ENCODE assay signal across 22 mouse cellular contexts in the genomic region with DNA sequence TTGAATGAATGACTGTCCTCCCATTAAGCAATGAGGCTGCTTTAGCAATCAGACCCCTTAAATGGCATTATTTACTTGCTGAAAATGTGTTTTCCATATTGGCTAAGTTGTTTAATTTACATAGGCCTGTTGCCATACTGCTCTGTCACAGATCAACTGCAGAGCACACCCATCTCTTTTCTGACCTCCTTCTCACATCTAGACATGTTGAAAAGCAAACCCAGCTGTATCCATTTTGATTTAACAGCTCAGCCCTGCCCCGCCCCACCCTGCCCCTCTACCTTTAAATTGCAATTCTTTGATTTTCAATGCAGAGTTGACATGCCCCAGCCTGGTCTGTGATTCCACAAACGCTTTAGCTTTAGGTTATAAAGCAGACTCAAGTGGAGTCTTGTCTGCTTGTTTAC.
DNase-seq lines count a peak whose midpoint lies in the region; ATAC-seq and TF ChIP-seq lines count a peak whose summit lies in the region.
"Had no signal": no experiment of that assay in that cellular context is flagged by ENCODE, and none has a peak within 500 bp of the region (broad histone marks: within the 10 kb centered on the region; RNA-seq: fewer than 3 reads in every experiment).

No protein-coding gene starts in this region.

- TF ChIP-seq CTCF in liver, adult 2 months (IDR thresholded peaks at IDR 0.05; ENCODE audit: low read depth, low read length): no peak

- no peak overlapping the region for H3K4me2 ChIP-seq in liver, embryonic 11.5 days
- peak overlapping the region; percentile 23; the same call in 1 of the 2 replicates for H3K4me2 ChIP-seq in intestine, embryonic 16.5 days (ENCODE audit: low read depth, low read length)
- H3K4me2 ChIP-seq in stomach, embryonic 16.5 days (ENCODE audit: low read depth, low read length): no peak overlapping the region
- H3K4me2 ChIP-seq in kidney, embryonic 15.5 days: no peak overlapping the region
- H3K4me2 ChIP-seq: hindbrain, embryonic 15.5 days; midbrain, embryonic 12.5 days; neural tube, embryonic 15.5 days had no signal

- H3K4me1 ChIP-seq in liver, adult 2 months (ENCODE audit: control insufficient read depth, insufficient read depth, low read length): peaks cover 11% of the 10 kb centered on the region
- no peaks in the 10 kb centered on the region for H3K4me1 ChIP-seq in liver, embryonic 11.5 days (replicated peaks; ENCODE audit: control insufficient read depth, insufficient read depth, low read length)
- H3K4me1 ChIP-seq in intestine, embryonic 16.5 days (ENCODE audit: control insufficient read depth, insufficient read depth, low read length): peaks cover 6% of the 10 kb centered on the region; the same call in 1 of the 2 replicates
- H3K4me1 ChIP-seq in stomach, embryonic 16.5 days (ENCODE audit: control insufficient read depth, insufficient read depth, low read length): peaks cover 10% of the 10 kb centered on the region; the same call in 1 of the 2 replicates
- H3K4me1 ChIP-seq in kidney, embryonic 15.5 days: no peaks in the 10 kb centered on the region
- H3K4me1 ChIP-seq: heart, embryonic 10.5 days; hindbrain, embryonic 15.5 days; midbrain, embryonic 12.5 days; neural tube, embryonic 15.5 days had no signal

- H3K9me3 ChIP-seq in liver, embryonic 11.5 days (ENCODE audit: control insufficient read depth, low read length): no peaks in the 10 kb centered on the region
- H3K9me3 ChIP-seq in intestine, embryonic 16.5 days (ENCODE audit: control insufficient read depth, low read length): no peaks in the 10 kb centered on the region
- no peaks in the 10 kb centered on the region; the same call in 1 of the 2 replicates for H3K9me3 ChIP-seq in stomach, embryonic 16.5 days (replicated peaks; ENCODE audit: control insufficient read depth, low read length)
- H3K9me3 ChIP-seq in kidney, embryonic 15.5 days (replicated peaks): 0 out of 2 replicates have a peak, but pooled peaks cover 3% of the 10 kb centered on the region
- H3K9me3 ChIP-seq: heart, embryonic 10.5 days had no signal

- DNase-seq in liver, adult 2 months (ENCODE audit: extremely low read depth, low read depth, low spot score): peak; percentile 100
- DNase-seq in liver, embryonic 11.5 days (ENCODE audit: low spot score): no peak
- peak; percentile 17 for DNase-seq in urinary bladder, postnatal 14 days (ENCODE audit: low spot score)
- no peak for DNase-seq in urinary bladder, postnatal 4 days (ENCODE audit: low spot score in 2 of 2)
- DNase-seq in spleen, postnatal 10 days (ENCODE audit: low spot score in 2 of 2): no peak
- DNase-seq: B cell, adult 2 months; cerebellum, adult 8-10 months; gastrocnemius, postnatal 36 days; heart, postnatal 10 days; kidney, adult 8-10 months; layer of hippocampus, postnatal 36 days; right cerebral cortex, postnatal 25 days had no signal

- H3K36me3 ChIP-seq in liver, adult 2 months (ENCODE audit: control insufficient read depth, insufficient read depth, low read length): no peaks in the 10 kb centered on the region
- H3K36me3 ChIP-seq in liver, embryonic 11.5 days (ENCODE audit: control insufficient read depth, insufficient read depth, low read length): no peaks in the 10 kb centered on the region
- no peaks in the 10 kb centered on the region for H3K36me3 ChIP-seq in intestine, embryonic 16.5 days (ENCODE audit: control insufficient read depth, insufficient read depth, low read length)
- H3K36me3 ChIP-seq in stomach, embryonic 16.5 days (ENCODE audit: control insufficient read depth, insufficient read depth, low read length): no peaks in the 10 kb centered on the region
- no peaks in the 10 kb centered on the region for H3K36me3 ChIP-seq in kidney, embryonic 15.5 days
- H3K36me3 ChIP-seq: heart, embryonic 10.5 days; hindbrain, embryonic 15.5 days; midbrain, embryonic 12.5 days; neural tube, embryonic 15.5 days had no signal

- peak overlapping the region; percentile 92 for H3K27ac ChIP-seq in liver, adult 2 months (replicated peaks; ENCODE audit: insufficient read depth, low read depth, low read length)
- no peak overlapping the region for H3K27ac ChIP-seq in liver, embryonic 11.5 days (ENCODE audit: low read depth, low read length)
- 0 out of 2 replicates have a peak overlapping the region, but pooled peaks have one; percentile 41 for H3K27ac ChIP-seq in intestine, embryonic 16.5 days (ENCODE audit: low read length)
- H3K27ac ChIP-seq in stomach, embryonic 16.5 days (ENCODE audit: low read length): peak overlapping the region; percentile 74
- no peak overlapping the region for H3K27ac ChIP-seq in kidney, embryonic 15.5 days
- H3K27ac ChIP-seq: heart, embryonic 10.5 days; hindbrain, embryonic 15.5 days; macrophage; midbrain, embryonic 12.5 days; neural tube, embryonic 15.5 days had no signal

- 21% methylated on average over 2 of the region's 2 CpGs for WGBS in liver, adult 2 months
- WGBS in liver, embryonic 11.5 days: 75% methylated on average over 2 of the region's 2 CpGs
- WGBS in intestine, embryonic 16.5 days: 41% methylated on average over 2 of the region's 2 CpGs
- WGBS in stomach, embryonic 16.5 days: 42% methylated on average over 2 of the region's 2 CpGs
- WGBS in kidney, embryonic 15.5 days: 68% methylated on average over 2 of the region's 2 CpGs

- no peak for TF ChIP-seq POLR2A in liver, adult 2 months (IDR thresholded peaks at IDR 0.05; ENCODE audit: extremely low read depth, insufficient read depth, low read length)

- no peak overlapping the region for H3K9ac ChIP-seq in liver, adult 2 months (ENCODE audit: low read depth, low read length)
- no peak overlapping the region for H3K9ac ChIP-seq in liver, embryonic 11.5 days (ENCODE audit: low read depth, low read length)
- H3K9ac ChIP-seq in intestine, embryonic 16.5 days (ENCODE audit: low read depth, low read length): no peak overlapping the region
- no peak overlapping the region for H3K9ac ChIP-seq in stomach, embryonic 16.5 days (ENCODE audit: low read length)
- no peak overlapping the region for H3K9ac ChIP-seq in kidney, embryonic 15.5 days
- H3K9ac ChIP-seq: hindbrain, embryonic 15.5 days; midbrain, embryonic 12.5 days; neural tube, embryonic 15.5 days had no signal

- no peaks in the 10 kb centered on the region for H3K79me2 ChIP-seq in liver, adult 2 months (ENCODE audit: control insufficient read depth, insufficient read depth, low read length)

- no peaks in the 10 kb centered on the region for H3K27me3 ChIP-seq in liver, adult 2 months (ENCODE audit: control insufficient read depth, insufficient read depth, low read length)
- no peaks in the 10 kb centered on the region for H3K27me3 ChIP-seq in liver, embryonic 11.5 days (replicated peaks; ENCODE audit: control insufficient read depth, insufficient read depth, low read length)
- H3K27me3 ChIP-seq in intestine, embryonic 16.5 days (replicated peaks; ENCODE audit: control insufficient read depth, insufficient read depth, low read length): no peaks in the 10 kb centered on the region
- H3K27me3 ChIP-seq in stomach, embryonic 16.5 days (ENCODE audit: control insufficient read depth, insufficient read depth, low read length): no peaks in the 10 kb centered on the region
- no peaks in the 10 kb centered on the region for H3K27me3 ChIP-seq in kidney, embryonic 15.5 days
- H3K27me3 ChIP-seq: hindbrain, embryonic 15.5 days; midbrain, embryonic 12.5 days; neural tube, embryonic 15.5 days; Patski had no signal

- no peak overlapping the region for H3K4me3 ChIP-seq in liver, adult 2 months (ENCODE audit: insufficient read depth, low read depth, low read length)
- no peak overlapping the region for H3K4me3 ChIP-seq in liver, embryonic 11.5 days (ENCODE audit: low read depth, low read length)
- no peak overlapping the region for H3K4me3 ChIP-seq in intestine, embryonic 16.5 days (ENCODE audit: low read length)
- no peak overlapping the region for H3K4me3 ChIP-seq in stomach, embryonic 16.5 days (replicated peaks; ENCODE audit: low read length)
- H3K4me3 ChIP-seq in kidney, embryonic 15.5 days (replicated peaks): no peak overlapping the region
- H3K4me3 ChIP-seq: heart, embryonic 10.5 days; hindbrain, embryonic 15.5 days; midbrain, embryonic 12.5 days; neural tube, embryonic 15.5 days had no signal

- ATAC-seq in liver, embryonic 11.5 days (replicated peaks; ENCODE audit: low FRiP score): no peak
- ATAC-seq in intestine, embryonic 16.5 days: peak; percentile 79
- peak; percentile 75 for ATAC-seq in stomach, embryonic 16.5 days (ENCODE audit: insufficient read depth, low FRiP score)
- no peak for ATAC-seq in kidney, embryonic 15.5 days (replicated peaks; ENCODE audit: low FRiP score)
- ATAC-seq: forebrain, embryonic 14.5 days; Patski had no signal

Comparison
In these comparisons a context has a peak if more than half of its experiments do, and no peak if none do; other contexts are left out.
1. DNase-seq: peak in liver, adult 2 months (single experiment) and urinary bladder, postnatal 14 days (single experiment); none in liver, embryonic 11.5 days (single experiment), urinary bladder, postnatal 4 days (0 of 2) and spleen, postnatal 10 days (0 of 2).
2. H3K27ac ChIP-seq: peak in liver, adult 2 months (single experiment), intestine, embryonic 16.5 days (single experiment) and stomach, embryonic 16.5 days (single experiment); none in liver, embryonic 11.5 days (single experiment) and kidney, embryonic 15.5 days (single experiment).
3. ATAC-seq: peak in intestine, embryonic 16.5 days (single experiment) and stomach, embryonic 16.5 days (single experiment); none in liver, embryonic 11.5 days (single experiment) and kidney, embryonic 15.5 days (single experiment).